Mouse (Mus musculus) cerebellum, adult 2 months (tissue): Measurements from ENCODE around the gene Ugt1a7c.

ENCODE experiments used
- CTCF ChIP-seq: fragments of 200-500 bp; IDR thresholded peaks from 2 replicates; pipeline ENCODE4 v1.5.1; 2011; ENCODE audit warnings: low read depth, mild to moderate bottlenecking, control low read depth, low read length, moderate library complexity, borderline replicate concordance; ENCODE audit not compliant: insufficient read depth
- POLR2A ChIP-seq: fragments of 200-500 bp; IDR thresholded peaks from 2 replicates; pipeline ENCODE4 v1.6.1; 2011; ENCODE audit warnings: low read length, control low read depth, borderline replicate concordance; ENCODE audit not compliant: insufficient read depth

GRCm38 (mm10) chr1:88195687-88196086 is 100.8 kb downstream of the Ugt1a7c start:
- TF ChIP-seq POLR2A (no peak), CTCF (no peak)
